Mouse (Mus musculus) MEL (cell line): ENCODE results near the gene Lgsn. TPM values are rescaled to one million over a fixed set of nuclear protein-coding genes. Genes with fewer than 3 reads are reported as not detected.
A peak's percentile ranks its signal among the peaks of the same experiment; 100 is the strongest.

ENCODE experiments used
- DNase-seq: peaks from one replicate; pipeline ENCODE4 v3.0.0; 2011; ENCODE audit warnings: low read depth, low spot score
- H3K27ac ChIP-seq: 2 replicates; pipeline ENCODE4 v1.5.1; 2012; ENCODE audit warnings: low read depth, mild to moderate bottlenecking, control low read depth, low read length, moderate library complexity; ENCODE audit not compliant: control insufficient read depth
- H3K27me3 ChIP-seq, 2 experiments: fragments of 150-350 bp in 1 of 2; sonication (generic) in 1 of 2; 2 replicates each; pipeline ENCODE4 v1.6.1; 2012; ENCODE audit warnings: low read length in 2 of 2, mild to moderate bottlenecking in 2 of 2, improper control_type of control experiment in 1 of 2, moderate library complexity in 1 of 2; ENCODE audit not compliant: insufficient read depth in 2 of 2, control insufficient read depth in 1 of 2
- H3K36me3 ChIP-seq, 2 experiments: 2 replicates each; pipeline ENCODE4 v1.6.1; 2012 to 2014; ENCODE audit warnings: low read length in 2 of 2, improper control_type of control experiment in 1 of 2, inconsistent platforms in 1 of 2, mild to moderate bottlenecking in 1 of 2; ENCODE audit not compliant: insufficient read depth in 2 of 2, control insufficient read depth in 1 of 2
- H3K4me1 ChIP-seq, 2 experiments: fragments of 150-350 bp in 1 of 2; sonication (generic) in 1 of 2; 2 replicates each; pipeline ENCODE4 v1.6.1; 2012; ENCODE audit warnings: low read length in 2 of 2, improper control_type of control experiment in 1 of 2, mild to moderate bottlenecking in 1 of 2; ENCODE audit not compliant: insufficient read depth in 2 of 2, control insufficient read depth in 1 of 2
- H3K4me3 ChIP-seq, 2 experiments: fragments of 150-350 bp in 1 of 2; sonication (generic) in 1 of 2; 2 replicates each; pipeline ENCODE4 v1.5.1; 2012; ENCODE audit warnings: low read depth in 2 of 2, low read length in 2 of 2, mild to moderate bottlenecking in 2 of 2, moderate library complexity in 2 of 2, control low read depth in 1 of 2, improper control_type of control experiment in 1 of 2; ENCODE audit not compliant: control insufficient read depth in 1 of 2, insufficient read depth in 1 of 2
- H3K79me2 ChIP-seq: 2 replicates; pipeline ENCODE4 v1.6.1; 2012; ENCODE audit warnings: mild to moderate bottlenecking, low read length, moderate library complexity; ENCODE audit not compliant: control insufficient read depth, poor library complexity, insufficient read depth
- H3K9ac ChIP-seq: 2 replicates; pipeline ENCODE4 v1.6.1; 2012; ENCODE audit warnings: low read depth, mild to moderate bottlenecking, control low read depth, low read length, moderate library complexity; ENCODE audit not compliant: control insufficient read depth, poor library complexity, severe bottlenecking
- H3K9me3 ChIP-seq: fragments of 150-350 bp; sonication (generic); replicated peaks from 2 replicates; pipeline ENCODE4 v1.6.1; 2012; ENCODE audit warnings: mild to moderate bottlenecking, low read length, improper control_type of control experiment, moderate library complexity; ENCODE audit not compliant: insufficient read depth
- BHLHE40 ChIP-seq: IDR thresholded peaks from 2 replicates; pipeline ENCODE4 v1.6.1; 2012; ENCODE audit warnings: low read depth, mild to moderate bottlenecking, inconsistent platforms, low read length, improper control_type of control experiment, borderline replicate concordance
- CHD1 ChIP-seq: IDR thresholded peaks from 2 replicates; pipeline ENCODE4 v1.6.1; 2012; ENCODE audit warnings: low read depth, mild to moderate bottlenecking, inconsistent platforms, low read length, improper control_type of control experiment
- CHD2 ChIP-seq: IDR thresholded peaks from 2 replicates; pipeline ENCODE4 v1.6.1; 2011; ENCODE audit warnings: low read length, improper control_type of control experiment
- CTCF ChIP-seq, 3 experiments: IDR thresholded peaks in 2 of 3; conservative IDR thresholded peaks in 1 of 3; 2 replicates each; pipeline ENCODE4 v1.5.1; 2011 to 2012; ENCODE audit warnings: low read length in 3 of 3, low read depth in 2 of 3, mild to moderate bottlenecking in 2 of 3, improper control_type of control experiment in 1 of 3, inconsistent platforms in 1 of 3, mixed read lengths in 1 of 3, moderate library complexity in 1 of 3; ENCODE audit not compliant: control insufficient read depth in 1 of 3, insufficient read depth in 1 of 3, poor library complexity in 1 of 3, severe bottlenecking in 1 of 3
- E2F4 ChIP-seq: IDR thresholded peaks from 2 replicates; pipeline ENCODE4 v1.6.1; 2011; ENCODE audit warnings: low read depth, low read length, improper control_type of control experiment, borderline replicate concordance
- EP300 ChIP-seq, 2 experiments: IDR thresholded peaks; 2 replicates each; pipeline ENCODE4 v1.6.1; 2011; ENCODE audit warnings: improper control_type of control experiment in 2 of 2, low read length in 2 of 2, low read depth in 1 of 2, mild to moderate bottlenecking in 1 of 2
- GABPA ChIP-seq: IDR thresholded peaks from 2 replicates; pipeline ENCODE4 v1.6.1; 2012; ENCODE audit warnings: low read depth, mild to moderate bottlenecking, inconsistent platforms, low read length, improper control_type of control experiment, moderate library complexity
- GATA1 ChIP-seq: IDR thresholded peaks from 2 replicates; pipeline ENCODE4 v1.6.1; 2011; ENCODE audit warnings: low read depth, low read length, improper control_type of control experiment
- JUND ChIP-seq: IDR thresholded peaks from 2 replicates; pipeline ENCODE4 v1.6.1; 2011; ENCODE audit warnings: low read depth, mild to moderate bottlenecking, improper control_type of control experiment, low read length
- KAT2A ChIP-seq: conservative IDR thresholded peaks from 2 replicates; pipeline ENCODE4 v1.6.1; 2012; ENCODE audit warnings: low read depth, low read length, improper control_type of control experiment, inconsistent platforms
- MAFK ChIP-seq: IDR thresholded peaks from 2 replicates; pipeline ENCODE4 v1.6.1; 2011; ENCODE audit warnings: low read depth, mild to moderate bottlenecking, low read length, improper control_type of control experiment, borderline replicate concordance
- MAX ChIP-seq: IDR thresholded peaks from 2 replicates; pipeline ENCODE4 v1.6.1; 2011; ENCODE audit warnings: low read length, improper control_type of control experiment
- MAZ ChIP-seq: IDR thresholded peaks from 2 replicates; pipeline ENCODE4 v1.6.1; 2012; ENCODE audit warnings: low read depth, mild to moderate bottlenecking, inconsistent platforms, low read length, improper control_type of control experiment
- MEF2A ChIP-seq: IDR thresholded peaks from 2 replicates; pipeline ENCODE4 v1.6.1; 2014; ENCODE audit warnings: low read depth, mild to moderate bottlenecking, inconsistent platforms, low read length, improper control_type of control experiment; ENCODE audit not compliant: poor library complexity, insufficient replicate concordance, severe bottlenecking; ENCODE audit errors: extremely low read depth
- MXI1 ChIP-seq: IDR thresholded peaks from 2 replicates; pipeline ENCODE4 v1.6.1; 2011; ENCODE audit warnings: mild to moderate bottlenecking, low read depth, low read length, improper control_type of control experiment
- MYB ChIP-seq: IDR thresholded peaks from 2 replicates; pipeline ENCODE4 v1.6.1; 2011; ENCODE audit warnings: mild to moderate bottlenecking, low read depth, low read length, improper control_type of control experiment
- MYC ChIP-seq: IDR thresholded peaks from 2 replicates; pipeline ENCODE4 v1.6.1; 2011; ENCODE audit warnings: low read depth, mild to moderate bottlenecking, low read length, improper control_type of control experiment, moderate library complexity
- NRF1 ChIP-seq: IDR thresholded peaks from 2 replicates; pipeline ENCODE4 v1.6.1; 2014; ENCODE audit warnings: low read depth, mild to moderate bottlenecking, inconsistent platforms, low read length, improper control_type of control experiment, moderate library complexity; ENCODE audit not compliant: poor library complexity, insufficient read depth, severe bottlenecking
- POLR2A ChIP-seq, 2 experiments: IDR thresholded peaks; 2 replicates each; pipeline ENCODE4 v1.6.1; 2011 to 2012; ENCODE audit warnings: low read length in 2 of 2, mild to moderate bottlenecking in 2 of 2, control low read depth in 1 of 2, improper control_type of control experiment in 1 of 2, low read depth in 1 of 2, moderate library complexity in 1 of 2; ENCODE audit not compliant: control insufficient read depth in 1 of 2, insufficient read depth in 1 of 2, poor library complexity in 1 of 2
- POLR2AphosphoS2 ChIP-seq: IDR thresholded peaks from 2 replicates; pipeline ENCODE4 v1.6.1; 2011; ENCODE audit warnings: low read length, improper control_type of control experiment
- POLR2AphosphoS5 ChIP-seq: IDR thresholded peaks from 2 replicates; pipeline ENCODE4 v1.6.1; 2012; ENCODE audit warnings: low read depth, borderline replicate concordance, mild to moderate bottlenecking, inconsistent platforms, low read length, moderate library complexity, mixed read lengths
- RAD21 ChIP-seq: IDR thresholded peaks from 2 replicates; pipeline ENCODE4 v1.6.1; 2011; ENCODE audit warnings: mild to moderate bottlenecking, low read depth, low read length, improper control_type of control experiment
- RCOR1 ChIP-seq: IDR thresholded peaks from 2 replicates; pipeline ENCODE4 v1.6.1; 2012; ENCODE audit warnings: low read depth, mild to moderate bottlenecking, inconsistent platforms, low read length, improper control_type of control experiment
- SIN3A ChIP-seq: IDR thresholded peaks from 2 replicates; pipeline ENCODE4 v1.6.1; 2012; ENCODE audit warnings: low read length, improper control_type of control experiment, inconsistent platforms
- SMC3 ChIP-seq: IDR thresholded peaks from 2 replicates; pipeline ENCODE4 v1.6.1; 2011; ENCODE audit warnings: low read depth, low read length, improper control_type of control experiment
- TAL1 ChIP-seq: IDR thresholded peaks from 2 replicates; pipeline ENCODE4 v1.6.1; 2012; ENCODE audit warnings: mild to moderate bottlenecking, inconsistent platforms, low read length, moderate library complexity, mixed read lengths
- TBP ChIP-seq: IDR thresholded peaks from 2 replicates; pipeline ENCODE4 v1.8.0; 2011; ENCODE audit warnings: low read depth, low read length, improper control_type of control experiment
- TCF12 ChIP-seq: IDR thresholded peaks from 2 replicates; pipeline ENCODE4 v1.6.1; 2014; ENCODE audit warnings: low read depth, mild to moderate bottlenecking, inconsistent platforms, low read length, improper control_type of control experiment, moderate library complexity
- UBTF ChIP-seq: IDR thresholded peaks from 2 replicates; pipeline ENCODE4 v1.6.1; 2012; ENCODE audit warnings: low read depth, mild to moderate bottlenecking, inconsistent platforms, low read length, improper control_type of control experiment, moderate library complexity, borderline replicate concordance; ENCODE audit not compliant: insufficient read depth
- USF1 ChIP-seq: IDR thresholded peaks from 2 replicates; pipeline ENCODE4 v1.6.1; 2014; ENCODE audit warnings: low read depth, mild to moderate bottlenecking, inconsistent platforms, low read length, improper control_type of control experiment, moderate library complexity
- USF2 ChIP-seq, 2 experiments: IDR thresholded peaks; 2 replicates each; pipeline ENCODE4 v1.6.1; 2011 to 2012; ENCODE audit warnings: improper control_type of control experiment in 2 of 2, low read length in 2 of 2, borderline replicate concordance in 1 of 2, inconsistent platforms in 1 of 2, low read depth in 1 of 2, mild to moderate bottlenecking in 1 of 2; ENCODE audit not compliant: insufficient read depth in 1 of 2
- ZC3H11A ChIP-seq: IDR thresholded peaks from 2 replicates; pipeline ENCODE4 v1.6.1; 2012; ENCODE audit warnings: low read depth, mild to moderate bottlenecking, inconsistent platforms, low read length, improper control_type of control experiment
- ZKSCAN1 ChIP-seq: IDR thresholded peaks from 2 replicates; pipeline ENCODE4 v1.6.1; 2012; ENCODE audit warnings: low read depth, mild to moderate bottlenecking, inconsistent platforms, low read length, improper control_type of control experiment, moderate library complexity
- ZMIZ1 ChIP-seq: IDR thresholded peaks from 2 replicates; pipeline ENCODE4 v1.6.1; 2012; ENCODE audit warnings: low read depth, mild to moderate bottlenecking, inconsistent platforms, low read length, improper control_type of control experiment, moderate library complexity
- ZNF384 ChIP-seq: IDR thresholded peaks from 2 replicates; pipeline ENCODE4 v1.6.1; 2012; ENCODE audit warnings: low read depth, mild to moderate bottlenecking, inconsistent platforms, low read length, improper control_type of control experiment
- polyA plus RNA-seq, 2 experiments: library from polyadenylated mRNA; stranded (reverse) in 1 of 2; unstranded in 1 of 2; fragments of >175 nt in 1 of 2; fragments of >200 nt in 1 of 2; gene quantifications; 2 replicates each; pipeline versions ENCODE4 v1.2.1 to v1.2.4; 2012; ENCODE audit warnings: low replicate concordance in 2 of 2, low read depth in 1 of 2; ENCODE audit not compliant: insufficient read length in 2 of 2, insufficient read depth in 1 of 2, missing spikeins in 1 of 2
- total RNA-seq: library from RNA; depleted of rRNA; stranded (reverse); fragments of 300-350 nt; gene quantifications from 2 replicates; pipeline ENCODE4 v1.2.3, GENCODE M21; 2012

Lgsn gene
- total and polyA plus RNA-seq, 3 experiments, result not detected

GRCm38 (mm10) chr1:31153793-31154349 lies 22.3 kb upstream of the Lgsn start:
- Histone ChIP-seq H3K4me1 (no peaks in the 10 kb centered on the region), H3K4me3 (no peak overlapping the region), H3K36me3 (no peaks in the 10 kb centered on the region), H3K9me3 (no peaks in the 10 kb centered on the region), H3K27me3 (no peaks in the 10 kb centered on the region; a peak in 1 of 4 replicates), H3K27ac (no peak overlapping the region), H3K79me2 (no peaks in the 10 kb centered on the region), H3K9ac (no peak overlapping the region)
- TF ChIP-seq USF2 (IDR thresholded peaks at IDR 0.05; ENCODE audit: borderline replicate concordance in 1 of 2, insufficient read depth in 1 of 2, low read depth in 1 of 2, low read length in 2 of 2) (no peak), POLR2AphosphoS2 (no peak), SMC3 (peak; percentile 82), ZKSCAN1 (no peak), MXI1 (no peak), MYC (no peak), POLR2AphosphoS5 (no peak), TBP (no peak), USF1 (no peak), TAL1 (no peak), MYB (no peak), ZNF384 (no peak), KAT2A (no peak), MAX (no peak), E2F4 (no peak), RCOR1 (no peak), ZMIZ1 (no peak), CHD2 (no peak), SIN3A (no peak), ZC3H11A (peak; percentile 64), POLR2A (IDR thresholded peaks at IDR 0.05; ENCODE audit: control insufficient read depth in 1 of 2, insufficient read depth in 1 of 2, low read depth in 1 of 2, low read length in 2 of 2, poor library complexity in 1 of 2) (no peak), TCF12 (no peak), BHLHE40 (no peak), GATA1 (no peak), JUND (no peak), EP300 (IDR thresholded peaks at IDR 0.05; ENCODE audit: low read depth in 1 of 2, low read length in 2 of 2) (no peak), NRF1 (no peak), CTCF (IDR thresholded peaks at IDR 0.05 in 2 of 3, conservative IDR thresholded peaks at IDR 0.05 in 1 of 3; ENCODE audit: control insufficient read depth in 1 of 3, insufficient read depth in 1 of 3, low read depth in 2 of 3, low read length in 3 of 3, poor library complexity in 1 of 3, severe bottlenecking in 1 of 3) (peak; percentile 50 to 74 (median 62)), RAD21 (peak; percentile 74), MAFK (no peak), MAZ (no peak), GABPA (no peak), CHD1 (no peak), MEF2A (no peak), UBTF (no peak)
- peak; percentile 42 for DNase-seq
